Comparison of ENCODE assay signal across 27 mouse cellular contexts in genomic region chr8:124339742-124340141, GRCm38 (mm10).
A peak's percentile ranks its signal among the peaks of the same experiment; 100 is the strongest.
DNase-seq lines count a peak whose midpoint lies in the region; ATAC-seq and TF ChIP-seq lines count a peak whose summit lies in the region.
"Had no signal": no experiment of that assay in that cellular context is flagged by ENCODE, and none has a peak within 500 bp of the region (broad histone marks: within the 10 kb centered on the region; RNA-seq: fewer than 3 reads in every experiment).

No protein-coding gene starts in this region.

- no peak for DNase-seq in kidney, postnatal 4 days
- peak; percentile 56 for DNase-seq in midbrain, embryonic 11.5 days (ENCODE audit: low spot score, missing footprints)
- no peak for DNase-seq in midbrain, embryonic 14.5 days
- peak; percentile 55 for DNase-seq in 3T3-L1 (ENCODE audit: low read depth, low spot score)
- DNase-seq: adrenal gland, adult 8-10 months; adrenal gland, postnatal 25 days; cerebellum, adult 11-12 months; cerebellum, adult 8-10 months; cerebellum, postnatal 14 days; gastrocnemius, postnatal 25 days; heart, adult 2 months; heart, postnatal 14 days; heart, postnatal 4 days had no signal

- no peaks in the 10 kb centered on the region for H3K27me3 ChIP-seq in kidney, embryonic 15.5 days
- no peaks in the 10 kb centered on the region for H3K27me3 ChIP-seq in midbrain, embryonic 11.5 days (ENCODE audit: control insufficient read depth, insufficient read depth, low read length)
- H3K27me3 ChIP-seq in midbrain, embryonic 14.5 days (ENCODE audit: control insufficient read depth, insufficient read depth, low read length) = no peaks in the 10 kb centered on the region
- H3K27me3 ChIP-seq in C2C12 (ENCODE audit: control insufficient read depth, insufficient read depth, insufficient read length) = no peaks in the 10 kb centered on the region
- H3K27me3 ChIP-seq: CH12.LX; forebrain, embryonic 13.5 days; heart, embryonic 13.5 days; Patski had no signal

- H3ac ChIP-seq in C2C12 (ENCODE audit: control insufficient read depth, insufficient read length, low read depth) = no peak overlapping the region

- H3K36me3 ChIP-seq in kidney, embryonic 15.5 days = peaks cover 85% of the 10 kb centered on the region
- H3K36me3 ChIP-seq in midbrain, embryonic 11.5 days (ENCODE audit: control insufficient read depth, insufficient read depth, low read length) = peaks cover 13% of the 10 kb centered on the region
- peaks cover 89% of the 10 kb centered on the region for H3K36me3 ChIP-seq in midbrain, embryonic 14.5 days (ENCODE audit: control insufficient read depth, insufficient read depth, low read length)
- peaks cover 56% of the 10 kb centered on the region for H3K36me3 ChIP-seq in C2C12 (ENCODE audit: control insufficient read depth, insufficient read depth)
- H3K36me3 ChIP-seq: G1E had no signal

- peaks cover 27% of the 10 kb centered on the region for H3K4me1 ChIP-seq in kidney, embryonic 15.5 days
- no peaks in the 10 kb centered on the region; the same call in 1 of the 2 replicates for H3K4me1 ChIP-seq in midbrain, embryonic 11.5 days (ENCODE audit: control insufficient read depth, insufficient read depth, low read length)
- H3K4me1 ChIP-seq in midbrain, embryonic 14.5 days (ENCODE audit: control insufficient read depth, insufficient read depth, low read length) = no peaks in the 10 kb centered on the region
- H3K4me1 ChIP-seq: forebrain, embryonic 13.5 days; heart, embryonic 13.5 days had no signal

- no peak overlapping the region for H3K4me3 ChIP-seq in kidney, embryonic 15.5 days (replicated peaks)
- no peak overlapping the region for H3K4me3 ChIP-seq in midbrain, embryonic 11.5 days (ENCODE audit: low read depth, low read length)
- no peak overlapping the region for H3K4me3 ChIP-seq in midbrain, embryonic 14.5 days (replicated peaks; ENCODE audit: low read depth, low read length)
- no peak overlapping the region for H3K4me3 ChIP-seq in C2C12 (ENCODE audit: insufficient read depth, poor library complexity, severe bottlenecking)
- H3K4me3 ChIP-seq: forebrain, embryonic 10.5 days; forebrain, embryonic 13.5 days; heart, adult 2 months; heart, embryonic 10.5 days; heart, embryonic 13.5 days had no signal

- 62% methylated on average over 3 of the region's 3 CpGs for WGBS in kidney, embryonic 15.5 days
- WGBS in midbrain, embryonic 11.5 days = 84% methylated on average over 3 of the region's 3 CpGs
- 89% methylated on average over 3 of the region's 3 CpGs for WGBS in midbrain, embryonic 14.5 days

- ATAC-seq in kidney, embryonic 15.5 days (replicated peaks; ENCODE audit: low FRiP score) = 0 out of 2 replicates have a peak, but pooled peaks have one; percentile 12
- ATAC-seq in midbrain, embryonic 11.5 days (ENCODE audit: low FRiP score) = no peak
- no peak for ATAC-seq in midbrain, embryonic 14.5 days (ENCODE audit: low FRiP score, low TSS enrichment)
- no peak for ATAC-seq in megakaryocyte progenitor cell, adult 5-6 weeks (replicated peaks; ENCODE audit: poor library complexity)
- no peak for ATAC-seq in frontal cortex, adult (ENCODE audit: low TSS enrichment)
- ATAC-seq: forebrain, embryonic 13.5 days; forebrain, embryonic 16.5 days had no signal

- no peak overlapping the region for H3K4me2 ChIP-seq in kidney, embryonic 15.5 days
- H3K4me2 ChIP-seq in midbrain, embryonic 11.5 days = no peak overlapping the region
- no peak overlapping the region for H3K4me2 ChIP-seq in midbrain, embryonic 14.5 days (ENCODE audit: low read length)
- H3K4me2 ChIP-seq: forebrain, embryonic 13.5 days; heart, embryonic 13.5 days; hindbrain, embryonic 14.5 days had no signal

- H3K9ac ChIP-seq in kidney, embryonic 15.5 days = no peak overlapping the region
- H3K9ac ChIP-seq in midbrain, embryonic 11.5 days (ENCODE audit: low read length) = no peak overlapping the region
- no peak overlapping the region for H3K9ac ChIP-seq in midbrain, embryonic 14.5 days (replicated peaks; ENCODE audit: low read length)
- H3K9ac ChIP-seq: forebrain, embryonic 13.5 days; heart, embryonic 13.5 days; hindbrain, embryonic 14.5 days had no signal

- H3K79me3 ChIP-seq in C2C12 (ENCODE audit: low read depth) = no peaks in the 10 kb centered on the region

- no peak for TF ChIP-seq CTCF in C2C12 (IDR thresholded peaks at IDR 0.05; ENCODE audit: control insufficient read depth, insufficient read depth, insufficient read length)

- H3K79me2 ChIP-seq in C2C12 (ENCODE audit: control insufficient read depth, insufficient read depth) = no peaks in the 10 kb centered on the region

- H3K9me3 ChIP-seq in kidney, embryonic 15.5 days (replicated peaks) = no peaks in the 10 kb centered on the region
- no peaks in the 10 kb centered on the region for H3K9me3 ChIP-seq in midbrain, embryonic 11.5 days (ENCODE audit: control insufficient read depth, low read length)
- no peaks in the 10 kb centered on the region for H3K9me3 ChIP-seq in midbrain, embryonic 14.5 days (ENCODE audit: control insufficient read depth, low read length)
- H3K9me3 ChIP-seq: forebrain, embryonic 10.5 days; forebrain, embryonic 13.5 days; heart, embryonic 10.5 days; heart, embryonic 13.5 days had no signal

- H3K27ac ChIP-seq in kidney, embryonic 15.5 days = peak overlapping the region; percentile 61
- H3K27ac ChIP-seq in midbrain, embryonic 11.5 days (ENCODE audit: low read depth, low read length) = no peak overlapping the region
- H3K27ac ChIP-seq in midbrain, embryonic 14.5 days (replicated peaks; ENCODE audit: low read depth, low read length) = no peak overlapping the region
- H3K27ac ChIP-seq: forebrain, embryonic 10.5 days; forebrain, embryonic 13.5 days; heart, adult 2 months; heart, embryonic 10.5 days; heart, embryonic 13.5 days; hindbrain, embryonic 14.5 days; hindbrain, postnatal 0 days had no signal

TF ChIP-seq in C2C12, 6 proteins besides CTCF, POLR2A, EP300 and RAD21:
- TF ChIP-seq MAX (IDR thresholded peaks at IDR 0.05) (no peak), MYOD1 (IDR thresholded peaks at IDR 0.05; ENCODE audit: control insufficient read depth, insufficient read length, low read depth) (peak; percentile 0), CEBPB (IDR thresholded peaks at IDR 0.05; ENCODE audit: low read depth) (no peak)

Comparison
In these comparisons a context has a peak if more than half of its experiments do, and no peak if none do; other contexts are left out.
1. DNase-seq: peak in midbrain, embryonic 11.5 days (single experiment) and 3T3-L1 (single experiment); none in kidney, postnatal 4 days (0 of 2) and midbrain, embryonic 14.5 days (single experiment).